Mouse (Mus musculus) limb, embryonic 14.5 days (tissue): ENCODE data around the gene Stap2. TPM values are rescaled to one million over a fixed set of nuclear protein-coding genes. Genes with fewer than 3 reads are reported as not detected.

Experiments used
- ATAC-seq: fragments of 200-750 bp; cut with Nextera tagmentation; 2 replicates; pipeline ENCODE4 v1.8.0; 2017; ENCODE audit warnings: low read depth, moderate number of reproducible peaks, moderate TSS enrichment; ENCODE audit not compliant: low FRiP score
- DNase-seq: peaks from one replicate; pipeline ENCODE4 v3.0.0-alpha.2; 2015; ENCODE audit warnings: low spot score
- H3K27ac ChIP-seq: fragments of 300-500 bp; sonication (generic); replicated peaks from 2 replicates; pipeline ENCODE4 v1.5.1; 2014; ENCODE audit warnings: low read depth, mild to moderate bottlenecking, low read length, moderate library complexity, mixed read lengths
- H3K27me3 ChIP-seq: fragments of 300-500 bp; sonication (generic); 2 replicates; pipeline ENCODE4 v1.6.1; 2014; ENCODE audit warnings: low read length, mixed read lengths; ENCODE audit not compliant: control insufficient read depth, insufficient read depth
- H3K36me3 ChIP-seq: fragments of 300-500 bp; sonication (generic); 2 replicates; pipeline ENCODE4 v1.6.1; 2014; ENCODE audit warnings: mild to moderate bottlenecking, low read length, moderate library complexity, mixed read lengths; ENCODE audit not compliant: control insufficient read depth, insufficient read depth
- H3K4me1 ChIP-seq: fragments of 300-500 bp; sonication (generic); 2 replicates; pipeline ENCODE4 v1.6.1; 2014; ENCODE audit warnings: antibody characterized with exemption, low read length, mixed read lengths; ENCODE audit not compliant: control insufficient read depth, insufficient read depth
- H3K4me2 ChIP-seq: fragments of 300-500 bp; sonication (generic); replicated peaks from 2 replicates; pipeline ENCODE4 v1.6.1; 2014; ENCODE audit warnings: low read depth, mild to moderate bottlenecking, low read length, moderate library complexity; ENCODE audit not compliant: severe bottlenecking
- H3K4me3 ChIP-seq: fragments of 300-500 bp; sonication (generic); replicated peaks from 2 replicates; pipeline ENCODE4 v1.5.1; 2014; ENCODE audit warnings: low read length
- H3K9ac ChIP-seq: fragments of 300-500 bp; sonication (generic); 2 replicates; pipeline ENCODE4 v1.6.1; 2014; ENCODE audit warnings: mild to moderate bottlenecking, low read depth, low read length, moderate library complexity; ENCODE audit not compliant: severe bottlenecking
- H3K9me3 ChIP-seq: fragments of 300-500 bp; sonication (generic); 2 replicates; pipeline ENCODE4 v1.6.1; 2016; ENCODE audit warnings: low read length; ENCODE audit not compliant: control insufficient read depth
- POLR2A ChIP-seq: fragments of 200-500 bp; IDR thresholded peaks from 2 replicates; pipeline ENCODE4 v1.8.0; 2012; ENCODE audit warnings: inconsistent platforms, mild to moderate bottlenecking, moderate library complexity, borderline replicate concordance; ENCODE audit not compliant: insufficient read depth, insufficient read length; ENCODE audit errors: extremely low read depth
- WGBS: fragments of 180-500 bp; shearing (Covaris S2); extraction: QIAGEN DNeasy Blood & Tissue Kit; methylation state at CpG from one replicate; pipeline ENCODE4 v1.1.7; 2014; 5-methylcytosine and 5-hydroxymethylcytosine counted together
- polyA plus RNA-seq, 2 experiments: library from polyadenylated mRNA; depleted of rRNA in 1 of 2; stranded (reverse) in 1 of 2; unstranded in 1 of 2; fragments of >200 nt; fragmentation: Nextera tagmentation in 1 of 2; extraction: Ambion mirVana in 1 of 2; gene quantifications; 2 replicates each; pipeline versions ENCODE4 v1.2.1 to v1.2.3; 2012 to 2014

Gene Stap2
- polyA plus RNA-seq, 2 experiments = 14.7 to 18.7 TPM

GRCm38 (mm10) chr17:55964496-55964895 is 40.9 kb downstream of the Stap2 start:
- no peak overlapping the region for H3K4me2 ChIP-seq
- no peaks in the 10 kb centered on the region for H3K4me1 ChIP-seq
- DNase-seq (no peak), ATAC-seq (no peak)
- no peak overlapping the region for H3K9ac ChIP-seq
- peaks cover 52% of the 10 kb centered on the region for H3K36me3 ChIP-seq
- H3K27ac ChIP-seq = no peak overlapping the region
- 93% methylated on average over 10 of the region's 10 CpGs for WGBS
- no peak for TF ChIP-seq POLR2A
- H3K4me3 ChIP-seq = no peak overlapping the region
- no peaks in the 10 kb centered on the region for H3K9me3 ChIP-seq
- no peaks in the 10 kb centered on the region for H3K27me3 ChIP-seq

- DNase-seq (no peak), ATAC-seq (no peak)
- TF ChIP-seq POLR2A = no peak
- H3K27me3 ChIP-seq = no peaks in the 10 kb centered on the region
- WGBS = 84% methylated on average over 14 of the region's 14 CpGs
- no peak overlapping the region for H3K9ac ChIP-seq
- no peak overlapping the region for H3K4me2 ChIP-seq
- H3K9me3 ChIP-seq = no peaks in the 10 kb centered on the region
- no peak overlapping the region for H3K4me3 ChIP-seq
- H3K36me3 ChIP-seq = peaks cover 50% of the 10 kb centered on the region
- no peak overlapping the region for H3K27ac ChIP-seq
- peaks cover 3% of the 10 kb centered on the region; the same call in 1 of the 2 replicates for H3K4me1 ChIP-seq
These were observed 42.2 kb downstream of the Stap2 start for GRCm38 (mm10) chr17:55963171-55963570.

GRCm38 (mm10) chr17:55961631-55962030 is 43.8 kb downstream of the Stap2 start:
- Histone ChIP-seq H3K36me3 (peaks cover 34% of the 10 kb centered on the region), H3K4me2 (no peak overlapping the region), H3K4me1 (peaks cover 3% of the 10 kb centered on the region; the same call in 1 of the 2 replicates), H3K4me3 (no peak overlapping the region), H3K27ac (no peak overlapping the region), H3K9me3 (no peaks in the 10 kb centered on the region), H3K27me3 (no peaks in the 10 kb centered on the region), H3K9ac (no peak overlapping the region)
- no peak for TF ChIP-seq POLR2A
- ATAC-seq (no peak), DNase-seq (no peak)
- WGBS = 92% methylated on average over 7 of the region's 7 CpGs

- Histone ChIP-seq H3K9me3 (no peaks in the 10 kb centered on the region), H3K4me1 (peaks cover 3% of the 10 kb centered on the region; the same call in 1 of the 2 replicates), H3K4me2 (no peak overlapping the region), H3K9ac (no peak overlapping the region), H3K27ac (no peak overlapping the region), H3K27me3 (no peaks in the 10 kb centered on the region), H3K36me3 (peaks cover 26% of the 10 kb centered on the region), H3K4me3 (no peak overlapping the region)
- TF ChIP-seq POLR2A = no peak
- DNase-seq (no peak), ATAC-seq (no peak)
These were observed 44.6 kb downstream of the Stap2 start for GRCm38 (mm10) chr17:55960791-55961190.

- TF ChIP-seq POLR2A = no peak
- no peaks in the 10 kb centered on the region for H3K9me3 ChIP-seq
- peak overlapping the region; percentile 56 for H3K4me3 ChIP-seq
- WGBS = 78% methylated on average over 10 of the region's 10 CpGs
- peaks cover under 1% of the 10 kb centered on the region; the same call in 1 of the 2 replicates for H3K27me3 ChIP-seq
- H3K4me1 ChIP-seq = peaks cover 3% of the 10 kb centered on the region; the same call in 1 of the 2 replicates
- H3K9ac ChIP-seq = no peak overlapping the region
- peak overlapping the region; percentile 77 for H3K4me2 ChIP-seq
- DNase-seq = no peak
- peaks cover 22% of the 10 kb centered on the region for H3K36me3 ChIP-seq
- ATAC-seq = no peak
- H3K27ac ChIP-seq = no peak overlapping the region
These were observed 45.2 kb downstream of the Stap2 start for GRCm38 (mm10) chr17:55959946-55960740.
